Mouse (Mus musculus) lung, postnatal 0 days (tissue): ENCODE data around the gene Tescl. TPM values are rescaled to one million over a fixed set of nuclear protein-coding genes. Genes with fewer than 3 reads are reported as not detected.

Experiments
- ATAC-seq: fragments of 200-750 bp; cut with Nextera tagmentation; 2 replicates; pipeline ENCODE4 v1.8.0; 2017; ENCODE audit warnings: moderate library complexity
- DNase-seq: peaks from one replicate; pipeline ENCODE4 v3.0.0-alpha.2; 2016; ENCODE audit warnings: low spot score
- H3K27ac ChIP-seq: fragments of 300-500 bp; sonication (generic); 2 replicates; pipeline ENCODE4 v1.5.1; 2014; ENCODE audit warnings: antibody characterized with exemption, mild to moderate bottlenecking, low read length, mixed read lengths
- H3K27me3 ChIP-seq: fragments of 300-500 bp; sonication (generic); replicated peaks from 2 replicates; pipeline ENCODE4 v1.6.1; 2014; ENCODE audit warnings: low read length, mixed read lengths; ENCODE audit not compliant: insufficient read depth
- H3K36me3 ChIP-seq: fragments of 300-500 bp; sonication (generic); 2 replicates; pipeline ENCODE4 v1.6.1; 2014; ENCODE audit warnings: low read length, mixed read lengths; ENCODE audit not compliant: insufficient read depth
- H3K4me1 ChIP-seq: fragments of 300-500 bp; sonication (generic); 2 replicates; pipeline ENCODE4 v1.6.1; 2014; ENCODE audit warnings: antibody characterized with exemption, low read depth, low read length, mixed read lengths; ENCODE audit not compliant: insufficient read depth
- H3K4me2 ChIP-seq: fragments of 300-500 bp; sonication (generic); replicated peaks from 2 replicates; pipeline ENCODE4 v1.6.1; 2014; ENCODE audit warnings: low read depth, mild to moderate bottlenecking, low read length, moderate library complexity, mixed read lengths
- H3K4me3 ChIP-seq: fragments of 300-500 bp; sonication (generic); 2 replicates; pipeline ENCODE4 v1.5.1; 2014; ENCODE audit warnings: low read depth, low read length
- H3K9ac ChIP-seq: fragments of 300-500 bp; sonication (generic); replicated peaks from 2 replicates; pipeline ENCODE4 v1.6.1; 2014; ENCODE audit warnings: low read depth, mild to moderate bottlenecking
- H3K9me3 ChIP-seq: fragments of 300-500 bp; sonication (generic); 2 replicates; pipeline ENCODE4 v1.6.1; 2016; ENCODE audit warnings: low read length, mixed read lengths
- CTCF ChIP-seq: IDR thresholded peaks from 2 replicates; pipeline ENCODE4 v1.5.1; 2016; ENCODE audit warnings: antibody characterized with exemption, mild to moderate bottlenecking
- EP300 ChIP-seq: IDR thresholded peaks from 2 replicates; pipeline ENCODE4 v1.6.1; 2016; ENCODE audit warnings: antibody characterized with exemption, mild to moderate bottlenecking, control low read depth
- WGBS: fragments of 180-500 bp; shearing (Covaris S2); extraction: QIAGEN DNeasy Blood & Tissue Kit; methylation state at CpG from one replicate; pipeline ENCODE4 v1.1.7; 2014; 5-methylcytosine and 5-hydroxymethylcytosine counted together
- polyA plus RNA-seq: library from polyadenylated mRNA; unstranded; fragments of >200 nt; fragmentation: Nextera tagmentation; extraction: Ambion mirVana; gene quantifications from 2 replicates; pipeline ENCODE4 v1.2.1, GENCODE M21; 2015

Gene Tescl
- polyA plus RNA-seq, 1 experiment from 2014 or later, result 0.27 TPM

- Histone ChIP-seq H3K36me3 (no peaks in the 10 kb centered on the region), H3K9me3 (no peaks in the 10 kb centered on the region), H3K4me3 (peak overlapping the region; percentile 20; the same call in 1 of the 2 replicates), H3K27ac (peak overlapping the region; percentile 88), H3K27me3 (no peaks in the 10 kb centered on the region), H3K9ac (peak overlapping the region; percentile 23; the same call in 1 of the 2 replicates), H3K4me2 (peak overlapping the region; percentile 47), H3K4me1 (no peaks in the 10 kb centered on the region)
- TF ChIP-seq EP300, result no peak
- TF ChIP-seq CTCF, result no peak
- DNase-seq, result peak; percentile 76
- peak; percentile 78 for ATAC-seq
- 45% methylated on average over 20 of the region's 20 CpGs for WGBS
Observed at GRCm38 (mm10) chr7:24326273-24327135, 7.2 kb downstream of the Tescl start.

GRCm38 (mm10) chr7:24325675-24326128, 8.0 kb downstream of the Tescl start:
- peak; percentile 38 for DNase-seq
- TF ChIP-seq CTCF (no peak), EP300 (no peak)
- H3K36me3 ChIP-seq, result no peaks in the 10 kb centered on the region
- H3K4me1 ChIP-seq, result no peaks in the 10 kb centered on the region
- ATAC-seq, result peak; percentile 56
- 5% methylated on average over 13 of the region's 13 CpGs for WGBS
- peak overlapping the region; percentile 88 for H3K27ac ChIP-seq
- no peaks in the 10 kb centered on the region for H3K27me3 ChIP-seq
- no peaks in the 10 kb centered on the region for H3K9me3 ChIP-seq
- H3K4me2 ChIP-seq, result peak overlapping the region; percentile 47
- H3K9ac ChIP-seq, result peak overlapping the region; percentile 23; the same call in 1 of the 2 replicates
- H3K4me3 ChIP-seq, result peak overlapping the region; percentile 20; the same call in 1 of the 2 replicates

- TF ChIP-seq EP300, result no peak
- TF ChIP-seq CTCF, result no peak
- Histone ChIP-seq H3K9me3 (no peaks in the 10 kb centered on the region), H3K4me3 (no peak overlapping the region), H3K9ac (no peak overlapping the region), H3K27me3 (no peaks in the 10 kb centered on the region), H3K27ac (no peak overlapping the region), H3K4me2 (no peak overlapping the region), H3K36me3 (no peaks in the 10 kb centered on the region), H3K4me1 (no peaks in the 10 kb centered on the region)
- WGBS, result 79% methylated on average over 6 of the region's 6 CpGs
- DNase-seq (peak; percentile 21), ATAC-seq (no peak)
Observed at GRCm38 (mm10) chr7:24325197-24325596, 8.5 kb downstream of the Tescl start.

- no peak overlapping the region for H3K9ac ChIP-seq
- TF ChIP-seq EP300 (no peak), CTCF (no peak)
- H3K27ac ChIP-seq, result no peak overlapping the region
- no peaks in the 10 kb centered on the region for H3K27me3 ChIP-seq
- H3K4me1 ChIP-seq, result no peaks in the 10 kb centered on the region
- ATAC-seq (no peak), DNase-seq (no peak)
- H3K36me3 ChIP-seq, result no peaks in the 10 kb centered on the region
- H3K4me3 ChIP-seq, result no peak overlapping the region
- 72% methylated on average over 4 of the region's 4 CpGs for WGBS
- no peaks in the 10 kb centered on the region for H3K9me3 ChIP-seq
- no peak overlapping the region for H3K4me2 ChIP-seq
Observed at GRCm38 (mm10) chr7:24322593-24322992, 11.1 kb downstream of the Tescl start.

GRCm38 (mm10) chr7:24318942-24319341, 14.8 kb downstream of the Tescl start:
- 47% methylated on average over 6 of the region's 6 CpGs for WGBS
- Histone ChIP-seq H3K9me3 (no peaks in the 10 kb centered on the region), H3K36me3 (no peaks in the 10 kb centered on the region), H3K4me1 (peaks cover 4% of the 10 kb centered on the region; the same call in 1 of the 2 replicates), H3K4me2 (no peak overlapping the region), H3K27ac (no peak overlapping the region), H3K9ac (no peak overlapping the region), H3K27me3 (no peaks in the 10 kb centered on the region), H3K4me3 (no peak overlapping the region)
- no peak for DNase-seq
- TF ChIP-seq CTCF (no peak), EP300 (no peak)
- ATAC-seq, result no peak

- WGBS, result 1% methylated on average over 33 of the region's 33 CpGs
- ATAC-seq (peak; percentile 98), DNase-seq (peak; percentile 98)
- H3K9ac ChIP-seq, result peak within 1 kb of the TSS; percentile 56
- H3K4me3 ChIP-seq, result peak within 1 kb of the TSS; percentile 62
- no peaks in the 10 kb centered on the region for H3K27me3 ChIP-seq
- no peak for TF ChIP-seq CTCF
- TF ChIP-seq EP300, result no peak
- H3K9me3 ChIP-seq, result no peaks in the 10 kb centered on the region
- peak within 1 kb of the TSS; percentile 82 for H3K4me2 ChIP-seq
- H3K4me1 ChIP-seq, result peaks cover 4% of the 10 kb centered on the region; the same call in 1 of the 2 replicates
- H3K27ac ChIP-seq, result peak within 1 kb of the TSS; percentile 76
- H3K36me3 ChIP-seq, result no peaks in the 10 kb centered on the region
Observed at GRCm38 (mm10) chr7:24316567-24317092, 17.1 kb downstream of the Tescl start, which contains the start of gene Zfp94. TSS of gene Zfp94 (minus strand) at chr7:24316666.
